Mouse (Mus musculus) left cerebral cortex, adult 2 months (tissue): ENCODE data around the gene Limk1. TPM values are rescaled to one million over a fixed set of nuclear protein-coding genes. Genes with fewer than 3 reads are reported as not detected.
A peak's percentile ranks its signal among the peaks of the same experiment; 100 is the strongest.

Experiments
- DNase-seq, 2 experiments: peaks; one replicate each; pipeline ENCODE4 v3.0.0; 2021 to 2022; ENCODE audit warnings: low spot score in 2 of 2, mixed read lengths in 1 of 2; ENCODE audit errors: extremely low spot score in 1 of 2
- H3K27ac ChIP-seq: fragments of 200-600 bp; 2 replicates; pipeline ENCODE4 v1.8.1; 2022
- H3K4me3 ChIP-seq: fragments of 200-600 bp; 2 replicates; pipeline ENCODE4 v1.8.1; 2022
- CTCF ChIP-seq: fragments of 200-600 bp; IDR thresholded peaks from 2 replicates; pipeline ENCODE4 v1.8.1; 2022; ENCODE audit warnings: antibody characterized with exemption, mild to moderate bottlenecking, moderate library complexity
- intact Hi-C: fragments of 180-260 bp; cut with DNase I; formaldehyde crosslinking; loops from one replicate; pipeline ENCODE4 v1.15.1; 2025
- total RNA-seq, 2 experiments: library from RNA; stranded (reverse); gene quantifications; 2 replicates each; pipeline ENCODE4 v1.2.3; 2021

Limk1 gene
- total RNA-seq, 2 experiments from 2014 or later, result 59.8 to 65.4 TPM

GRCm38 (mm10) chr5:134646461-134646860 lies 41.9 kb downstream of the Limk1 start:
- DNase-seq, result no peak
- no peak overlapping the region for H3K4me3 ChIP-seq
- no peak overlapping the region for H3K27ac ChIP-seq
- no peak; the same call in 1 of the 2 replicates for TF ChIP-seq CTCF
- intact Hi-C loops, result no loop called here

GRCm38 (mm10) chr5:134644643-134645118 lies 43.7 kb downstream of the Limk1 start:
- no peak for DNase-seq
- intact Hi-C loops, result no loop called here
- no peak overlapping the region for H3K4me3 ChIP-seq
- H3K27ac ChIP-seq, result peak overlapping the region; percentile 53
- no peak for TF ChIP-seq CTCF

- peak; percentile 2; the same call in 1 of the 2 replicates for TF ChIP-seq CTCF
- DNase-seq, result no peak
- Histone ChIP-seq H3K4me3 (no peak overlapping the region), H3K27ac (peak overlapping the region; percentile 53)
- intact Hi-C loops, result no loop called here
These were observed 44.3 kb downstream of the Limk1 start for GRCm38 (mm10) chr5:134644121-134644520.

- DNase-seq, result no peak
- Histone ChIP-seq H3K27ac (no peak overlapping the region), H3K4me3 (no peak overlapping the region)
- no peak for TF ChIP-seq CTCF
- intact Hi-C loops, result no loop called here
These were observed 48.0 kb downstream of the Limk1 start for GRCm38 (mm10) chr5:134640371-134640770.

GRCm38 (mm10) chr5:134639269-134639682 lies 49.1 kb downstream of the Limk1 start, which contains the start of gene Eif4h:
Eif4h (minus strand) TSS chr5:134639490.
- Histone ChIP-seq H3K27ac (peak within 1 kb of the TSS; percentile 98), H3K4me3 (peak within 1 kb of the TSS; percentile 80)
- DNase-seq, result peak; percentile 98 to 99
- TF ChIP-seq CTCF, result no peak; the same call in 1 of the 2 replicates
- intact Hi-C loops, result loop anchor here (2.0 kb wide), 1 partner anchor 50 kb away; the partner anchor contains the start of gene Limk1

GRCm38 (mm10) chr5:134638461-134639268 lies 49.7 kb downstream of the Limk1 start:
- no peak for DNase-seq
- no peak; the same call in 1 of the 2 replicates for TF ChIP-seq CTCF
- Histone ChIP-seq H3K27ac (peak overlapping the region; percentile 97), H3K4me3 (peak overlapping the region; percentile 80)
- intact Hi-C loops, result loop anchor here (2.0 kb wide), 1 partner anchor 50 kb away; the partner anchor contains the start of gene Limk1

- no peak for TF ChIP-seq CTCF
- no peak for DNase-seq
- intact Hi-C loops, result loop anchor here (2.0 kb wide), 1 partner anchor 51 kb away; the partner anchor contains the start of gene Limk1
- Histone ChIP-seq H3K4me3 (peak overlapping the region; percentile 80), H3K27ac (peak overlapping the region; percentile 97)
These were observed 50.5 kb downstream of the Limk1 start for GRCm38 (mm10) chr5:134637820-134638367.

GRCm38 (mm10) chr5:134632841-134633240 lies 55.6 kb downstream of the Limk1 start:
- intact Hi-C loops, result no loop called here
- no peak overlapping the region for H3K4me3 ChIP-seq
- H3K27ac ChIP-seq, result no peak overlapping the region
- no peak for DNase-seq
- no peak for TF ChIP-seq CTCF

GRCm38 (mm10) chr5:134630835-134631234 lies 57.6 kb downstream of the Limk1 start:
- intact Hi-C loops, result no loop called here
- no peak for TF ChIP-seq CTCF
- no peak overlapping the region for H3K27ac ChIP-seq
- no peak overlapping the region for H3K4me3 ChIP-seq
- no peak for DNase-seq

GRCm38 (mm10) chr5:134629508-134629907 lies 58.9 kb downstream of the Limk1 start:
- no peak for DNase-seq
- intact Hi-C loops, result no loop called here
- no peak for TF ChIP-seq CTCF
- H3K27ac ChIP-seq, result no peak overlapping the region
- no peak overlapping the region for H3K4me3 ChIP-seq

- no peak for TF ChIP-seq CTCF
- Histone ChIP-seq H3K4me3 (no peak overlapping the region), H3K27ac (peak overlapping the region; percentile 48; the same call in 1 of the 2 replicates)
- intact Hi-C loops, result no loop called here
- DNase-seq, result no peak
These were observed 66.3 kb downstream of the Limk1 start for GRCm38 (mm10) chr5:134622069-134622468.

- intact Hi-C loops, result no loop called here
- H3K4me3 ChIP-seq, result no peak overlapping the region
- no peak for DNase-seq
- peak overlapping the region; percentile 67; the same call in 1 of the 2 replicates for H3K27ac ChIP-seq
- no peak for TF ChIP-seq CTCF
These were observed 67.2 kb downstream of the Limk1 start for GRCm38 (mm10) chr5:134621099-134621640.
